Mouse (Mus musculus) E14TG2a.4 (cell line): ENCODE results near the gene Dusp6.

ENCODE experiments used
- CTCF ChIP-seq: conservative IDR thresholded peaks from 2 replicates; pipeline ENCODE4 v1.5.1; 2014; ENCODE audit warnings: low read length
- NANOG ChIP-seq: IDR thresholded peaks from 2 replicates; pipeline ENCODE4 v1.6.1; 2014; ENCODE audit warnings: borderline replicate concordance, low read length, mixed read lengths
- POU5F1 ChIP-seq: IDR thresholded peaks from 2 replicates; pipeline ENCODE4 v1.6.1; 2014; ENCODE audit warnings: low read length, borderline replicate concordance

- TF ChIP-seq CTCF = no peak
- no peak for TF ChIP-seq NANOG
- TF ChIP-seq POU5F1 = no peak
These were observed 23.8 kb downstream of the Dusp6 start for GRCm38 (mm10) chr10:99286787-99287186.
